Mouse (Mus musculus): ENCODE results near the gene Gm28551. TPM values are rescaled to one million over a fixed set of nuclear protein-coding genes. Genes with fewer than 3 reads are reported as not detected.

Gene Gm28551
- total and polyA plus RNA-seq, 3 experiments, result 0.06 to 0.14 TPM; not detected in 1

GRCm38 (mm10) chr1:53324277-53324676 is 28.2 kb downstream of the Gm28551 start:
- intact Hi-C loops (cut with DNase I), result no loop called here
- Histone ChIP-seq H3K4me1 (ENCODE audit: control insufficient read depth, insufficient read depth, low read length) (no peaks in the 10 kb centered on the region), H3K27me3 (ENCODE audit: control insufficient read depth, insufficient read depth, low read length) (no peaks in the 10 kb centered on the region), H3K79me2 (replicated peaks; ENCODE audit: control insufficient read depth, insufficient read depth, low read length) (no peaks in the 10 kb centered on the region), H3K9ac (ENCODE audit: low read depth, low read length) (no peak overlapping the region), H3K27ac (no peak overlapping the region), H3K36me3 (ENCODE audit: control insufficient read depth, insufficient read depth, low read length) (peaks cover 2% of the 10 kb centered on the region; the same call in 1 of the 2 replicates), H3K4me3 (no peak overlapping the region)
- TF ChIP-seq POLR2A (IDR thresholded peaks at IDR 0.05; ENCODE audit: insufficient read depth, low read depth, low read length) (no peak), CTCF (IDR thresholded peaks at IDR 0.05) (no peak), EP300 (IDR thresholded peaks at IDR 0.05; ENCODE audit: insufficient read depth, low read depth, low read length) (no peak)
- DNase-seq, result no peak
- WGBS, result 100% methylated on average over 1 of the region's 1 CpGs

GRCm38 (mm10) chr1:53323254-53323653 is 29.2 kb downstream of the Gm28551 start:
- H3K9ac ChIP-seq (ENCODE audit: low read depth, low read length), result no peak overlapping the region
- intact Hi-C loops (cut with DNase I), result no loop called here
- peaks cover 4% of the 10 kb centered on the region for H3K36me3 ChIP-seq (ENCODE audit: control insufficient read depth, insufficient read depth, low read length)
- TF ChIP-seq EP300 (IDR thresholded peaks at IDR 0.05; ENCODE audit: insufficient read depth, low read depth, low read length) (no peak), CTCF (IDR thresholded peaks at IDR 0.05) (no peak), POLR2A (IDR thresholded peaks at IDR 0.05; ENCODE audit: insufficient read depth, low read depth, low read length) (no peak)
- 92% methylated on average over 5 of the region's 5 CpGs for WGBS
- no peak for DNase-seq
- H3K27ac ChIP-seq, result no peak overlapping the region
- H3K4me1 ChIP-seq (ENCODE audit: control insufficient read depth, insufficient read depth, low read length), result no peaks in the 10 kb centered on the region
- H3K27me3 ChIP-seq (ENCODE audit: control insufficient read depth, insufficient read depth, low read length), result no peaks in the 10 kb centered on the region
- no peak overlapping the region for H3K4me3 ChIP-seq
- H3K79me2 ChIP-seq (replicated peaks; ENCODE audit: control insufficient read depth, insufficient read depth, low read length), result no peaks in the 10 kb centered on the region

- Histone ChIP-seq H3K4me3 (no peak overlapping the region), H3K36me3 (ENCODE audit: control insufficient read depth, insufficient read depth, low read length) (peaks cover 12% of the 10 kb centered on the region), H3K27ac (no peak overlapping the region), H3K79me2 (replicated peaks; ENCODE audit: control insufficient read depth, insufficient read depth, low read length) (no peaks in the 10 kb centered on the region), H3K4me1 (ENCODE audit: control insufficient read depth, insufficient read depth, low read length) (no peaks in the 10 kb centered on the region; the same call in 1 of the 2 replicates), H3K9ac (ENCODE audit: low read depth, low read length) (no peak overlapping the region), H3K27me3 (ENCODE audit: control insufficient read depth, insufficient read depth, low read length) (no peaks in the 10 kb centered on the region)
- WGBS, result 95% methylated on average over 4 of the region's 4 CpGs
- no peak for TF ChIP-seq POLR2A (IDR thresholded peaks at IDR 0.05; ENCODE audit: insufficient read depth, low read depth, low read length)
- DNase-seq, result no peak
- intact Hi-C loops (cut with DNase I), result no loop called here
Measured at GRCm38 (mm10) chr1:53321662-53322344, 30.7 kb downstream of the Gm28551 start.

GRCm38 (mm10) chr1:53312989-53313967 is 39.2 kb downstream of the Gm28551 start, which contains the start of gene Osgepl1:
Gene Osgepl1 (plus strand): TSS chr1:53313624.
- TF ChIP-seq POLR2A (IDR thresholded peaks at IDR 0.05; ENCODE audit: insufficient read depth, low read depth, low read length) (peak; percentile 87), EP300 (IDR thresholded peaks at IDR 0.05; ENCODE audit: insufficient read depth, low read depth, low read length) (0 out of 2 replicates have a peak, but pooled peaks have one; percentile 30), CTCF (IDR thresholded peaks at IDR 0.05) (peak; percentile 36)
- Histone ChIP-seq H3K4me3 (peak within 1 kb of the TSS; percentile 87), H3K36me3 (ENCODE audit: control insufficient read depth, insufficient read depth, low read length) (peaks cover 26% of the 10 kb centered on the region), H3K9ac (ENCODE audit: low read depth, low read length) (peak within 1 kb of the TSS; percentile 88), H3K79me2 (replicated peaks; ENCODE audit: control insufficient read depth, insufficient read depth, low read length) (no peaks in the 10 kb centered on the region), H3K27ac (peak within 1 kb of the TSS; percentile 97), H3K4me1 (ENCODE audit: control insufficient read depth, insufficient read depth, low read length) (no peaks in the 10 kb centered on the region; the same call in 1 of the 2 replicates), H3K27me3 (ENCODE audit: control insufficient read depth, insufficient read depth, low read length) (no peaks in the 10 kb centered on the region)
- DNase-seq, result peak; percentile 89 to 90
- 2% methylated on average over 27 of the region's 27 CpGs for WGBS
- intact Hi-C loops (cut with DNase I), result loop anchor here (2.0 to 5.0 kb wide), 2 partner anchors 16 to 39 kb away; partner anchors contain the start of genes Asdurf, Asnsd1, Gm28551 and Gm28778

DNA sequence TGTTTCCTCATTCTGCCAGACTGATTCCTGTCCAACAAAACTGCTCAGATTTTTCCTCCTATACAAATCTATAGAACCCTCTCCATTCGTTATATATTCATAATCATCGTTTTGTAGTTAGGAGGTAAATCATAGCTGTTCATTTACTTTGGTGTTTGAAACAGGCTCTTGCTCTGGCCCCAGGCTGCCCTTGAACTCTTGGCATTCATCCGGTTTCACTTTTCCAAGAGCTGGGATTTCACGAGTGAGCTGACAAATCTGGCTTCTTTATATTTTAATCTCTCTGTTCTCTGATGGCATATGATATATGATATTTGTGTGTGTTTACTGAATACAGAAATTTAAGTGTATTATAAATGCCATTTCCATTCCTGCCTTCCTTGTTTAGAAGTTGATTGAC is 52.0 kb downstream of the Gm28551 start:
- no peak overlapping the region for H3K27ac ChIP-seq
- no peak for DNase-seq
- no peaks in the 10 kb centered on the region for H3K79me2 ChIP-seq (replicated peaks; ENCODE audit: control insufficient read depth, insufficient read depth, low read length)
- intact Hi-C loops (cut with DNase I), result no loop called here
- 74% methylated on average over 4 of the region's 4 CpGs for WGBS
- no peak overlapping the region for H3K4me3 ChIP-seq
- no peaks in the 10 kb centered on the region; the same call in none of the 2 replicates for H3K36me3 ChIP-seq (ENCODE audit: control insufficient read depth, insufficient read depth, low read length)
- no peaks in the 10 kb centered on the region for H3K27me3 ChIP-seq (ENCODE audit: control insufficient read depth, insufficient read depth, low read length)
- TF ChIP-seq CTCF (IDR thresholded peaks at IDR 0.05) (no peak), POLR2A (IDR thresholded peaks at IDR 0.05; ENCODE audit: insufficient read depth, low read depth, low read length) (no peak), EP300 (IDR thresholded peaks at IDR 0.05; ENCODE audit: insufficient read depth, low read depth, low read length) (no peak)
- no peak overlapping the region for H3K9ac ChIP-seq (ENCODE audit: low read depth, low read length)
- no peaks in the 10 kb centered on the region for H3K4me1 ChIP-seq (ENCODE audit: control insufficient read depth, insufficient read depth, low read length)

All from heart, adult 2 months (tissue).